Mouse (Mus musculus): ENCODE measurements at regions not wholly inside any gene's neighbourhood (a gene's known extent, or its start where the extent isn't known, plus 50 kb on each side); places are given as distances from the start of the nearest gene placed in this dataset.

- no peaks in the 10 kb centered on the region for H3K9me3 ChIP-seq
- WGBS = 50% methylated on average over 1 of the region's 1 CpGs
Measured at GRCm38 (mm10) chr2:123528915-123529314, 560.9 kb upstream of the Sema6d start.

GRCm38 (mm10) chr2:123532946-123533791 is 556.6 kb upstream of the Sema6d start:
- Histone ChIP-seq H3K4me1 (replicated peaks) (no peaks in the 10 kb centered on the region), H3K27ac (no peak overlapping the region), H3K9me3 (no peaks in the 10 kb centered on the region), H3K4me3 (replicated peaks) (no peak overlapping the region), H3K9ac (no peak overlapping the region), H3K4me2 (replicated peaks) (no peak overlapping the region), H3K27me3 (replicated peaks) (no peaks in the 10 kb centered on the region), H3K36me3 (no peaks in the 10 kb centered on the region)
- 80% methylated on average over 9 of the region's 9 CpGs for WGBS
- no peak for ATAC-seq

More at GRCm38 (mm10) chr2:123528915-123529314, 560.9 kb upstream of the Sema6d start:
- Histone ChIP-seq H3K4me3 (replicated peaks) (no peak overlapping the region), H3K36me3 (no peaks in the 10 kb centered on the region), H3K4me1 (replicated peaks) (no peaks in the 10 kb centered on the region), H3K27me3 (replicated peaks) (no peaks in the 10 kb centered on the region), H3K9ac (no peak overlapping the region), H3K4me2 (replicated peaks) (no peak overlapping the region), H3K27ac (no peak overlapping the region)
- ATAC-seq = no peak

GRCm38 (mm10) chr2:123551249-123551850 is 538.4 kb upstream of the Sema6d start:
- Histone ChIP-seq H3K4me3 (replicated peaks) (no peak overlapping the region), H3K9me3 (no peaks in the 10 kb centered on the region), H3K36me3 (no peaks in the 10 kb centered on the region), H3K4me2 (replicated peaks) (no peak overlapping the region), H3K27ac (no peak overlapping the region), H3K27me3 (replicated peaks) (no peaks in the 10 kb centered on the region), H3K4me1 (replicated peaks) (no peaks in the 10 kb centered on the region), H3K9ac (no peak overlapping the region)
- no peak for ATAC-seq
- 46% methylated on average over 1 of the region's 1 CpGs for WGBS

- H3K9me3 ChIP-seq = no peaks in the 10 kb centered on the region
- no peak for ATAC-seq
- H3K36me3 ChIP-seq = no peaks in the 10 kb centered on the region
- no peaks in the 10 kb centered on the region for H3K4me1 ChIP-seq (replicated peaks)
- H3K27me3 ChIP-seq (replicated peaks) = no peaks in the 10 kb centered on the region
- H3K9ac ChIP-seq = no peak overlapping the region
- H3K4me2 ChIP-seq (replicated peaks) = no peak overlapping the region
- no peak overlapping the region for H3K27ac ChIP-seq
- H3K4me3 ChIP-seq (replicated peaks) = no peak overlapping the region
Measured at GRCm38 (mm10) chr2:123558123-123558650, 531.6 kb upstream of the Sema6d start.

Data from intestine, embryonic 15.5 days (tissue).